Mouse (Mus musculus): ENCODE measurements around the gene March7. TPM values are rescaled to one million over a fixed set of nuclear protein-coding genes. Genes with fewer than 3 reads are reported as not detected.

March7 gene
- polyA plus RNA-seq (2012; rRNA removed), result 9.9 and 12.1 TPM in 2 replicates
- 19.1 and 19.9 TPM in 2 replicates for polyA plus RNA-seq (2014; fragmentation: Nextera tagmentation; extraction: Ambion mirVana)

GRCm38 (mm10) chr2:60209703-60210651, at the start of gene March7, which contains the start of gene Baz2b:
Gene March7, plus strand, starts transcription at chr2:60209887.
Gene Baz2b, minus strand, starts transcription at chr2:60209839.
- peaks cover 16 to 30% of the 10 kb centered on the region in 2 experiments for H3K4me1 ChIP-seq (replicated peaks; ENCODE audit: control insufficient read depth in 2 of 2, insufficient read depth in 2 of 2, low read length in 1 of 2)
- DNase-seq (ENCODE audit: low read depth in 3 of 3, low spot score in 3 of 3) (peak; percentile 79 to 81 (median 80)), ATAC-seq (ENCODE audit: insufficient read depth) (peak; percentile 93)
- H3K4me3 ChIP-seq (ENCODE audit: insufficient read depth in 1 of 2, low read depth in 2 of 2, low read length in 2 of 2), result peak within 1 kb of the TSS; percentile 80 to 96
- peak within 1 kb of the TSS; percentile 70 for H3K27ac ChIP-seq
- peak within 1 kb of the TSS; percentile 88 for H3K4me2 ChIP-seq (ENCODE audit: low read depth)
- WGBS (ENCODE audit: insufficient replicate concordance), result 0% methylated on average over 92 of the region's 109 CpGs
- no peaks in the 10 kb centered on the region for H3K9me3 ChIP-seq (ENCODE audit: control insufficient read depth, low read length)
- peaks cover 8% of the 10 kb centered on the region for H3K36me3 ChIP-seq (replicated peaks; ENCODE audit: control insufficient read depth, insufficient read depth, low read depth)
- H3K9ac ChIP-seq (replicated peaks), result peak within 1 kb of the TSS; percentile 95
- no peaks in the 10 kb centered on the region for H3K27me3 ChIP-seq (ENCODE audit: control insufficient read depth, insufficient read depth, low read length)
- peak; percentile 52 for TF ChIP-seq CTCF (IDR thresholded peaks at IDR 0.05; ENCODE audit: low read depth)
- peak; percentile 50; the same call in 1 of the 2 replicates for TF ChIP-seq EP300 (IDR thresholded peaks at IDR 0.05; ENCODE audit: low read depth)

- H3K27ac ChIP-seq, result no peak overlapping the region; the same call in none of the 2 replicates
- no peak overlapping the region for H3K9ac ChIP-seq (replicated peaks)
- TF ChIP-seq CTCF (IDR thresholded peaks at IDR 0.05; ENCODE audit: low read depth) (no peak), EP300 (IDR thresholded peaks at IDR 0.05; ENCODE audit: low read depth) (peak; percentile 84)
- WGBS (ENCODE audit: insufficient replicate concordance), result 23% methylated on average over 2 of the region's 2 CpGs
- no peaks in the 10 kb centered on the region for H3K27me3 ChIP-seq (ENCODE audit: control insufficient read depth, insufficient read depth, low read length)
- ATAC-seq (ENCODE audit: insufficient read depth) (peak; percentile 94), DNase-seq (ENCODE audit: low read depth in 3 of 3, low spot score in 3 of 3) (peak in 2 of 3 experiments; percentile 68 to 69)
- no peaks in the 10 kb centered on the region for H3K36me3 ChIP-seq (replicated peaks; ENCODE audit: control insufficient read depth, insufficient read depth, low read depth)
- H3K9me3 ChIP-seq (ENCODE audit: control insufficient read depth, low read length), result no peaks in the 10 kb centered on the region
- H3K4me2 ChIP-seq (ENCODE audit: low read depth), result peak overlapping the region; percentile 32
- H3K4me1 ChIP-seq (replicated peaks; ENCODE audit: control insufficient read depth in 2 of 2, insufficient read depth in 2 of 2, low read length in 1 of 2), result peaks cover 10 to 14% of the 10 kb centered on the region in 2 experiments
- no peak overlapping the region for H3K4me3 ChIP-seq (ENCODE audit: insufficient read depth in 1 of 2, low read depth in 2 of 2, low read length in 2 of 2)
These were observed 45.9 kb upstream of the March7 start for GRCm38 (mm10) chr2:60163744-60164143.

GRCm38 (mm10) chr2:60165679-60166078, 44.0 kb upstream of the March7 start:
- no peaks in the 10 kb centered on the region for H3K36me3 ChIP-seq (replicated peaks; ENCODE audit: control insufficient read depth, insufficient read depth, low read depth)

GRCm38 (mm10) chr2:60166878-60167277, 42.8 kb upstream of the March7 start:
- no peaks in the 10 kb centered on the region for H3K36me3 ChIP-seq (replicated peaks; ENCODE audit: control insufficient read depth, insufficient read depth, low read depth)
- H3K27ac ChIP-seq, result no peak overlapping the region
- peaks cover 10 to 14% of the 10 kb centered on the region in 2 experiments for H3K4me1 ChIP-seq (replicated peaks; ENCODE audit: control insufficient read depth in 2 of 2, insufficient read depth in 2 of 2, low read length in 1 of 2)
- no peak overlapping the region for H3K4me2 ChIP-seq (ENCODE audit: low read depth)
- no peak for DNase-seq (ENCODE audit: low read depth in 3 of 3, low spot score in 3 of 3)
- no peak for TF ChIP-seq CTCF (IDR thresholded peaks at IDR 0.05; ENCODE audit: low read depth)
- no peak overlapping the region for H3K4me3 ChIP-seq (ENCODE audit: insufficient read depth in 1 of 2, low read depth in 2 of 2, low read length in 2 of 2)
- 83% methylated on average over 4 of the region's 4 CpGs for WGBS (ENCODE audit: insufficient replicate concordance)
- H3K27me3 ChIP-seq (ENCODE audit: control insufficient read depth, insufficient read depth, low read length), result no peaks in the 10 kb centered on the region
- H3K9ac ChIP-seq (replicated peaks), result no peak overlapping the region
- no peak for ATAC-seq (ENCODE audit: insufficient read depth)
- H3K9me3 ChIP-seq (ENCODE audit: control insufficient read depth, low read length), result no peaks in the 10 kb centered on the region

More at GRCm38 (mm10) chr2:60165679-60166078, 44.0 kb upstream of the March7 start:
- Histone ChIP-seq H3K4me3 (ENCODE audit: insufficient read depth in 1 of 2, low read depth in 2 of 2, low read length in 2 of 2) (no peak overlapping the region), H3K27ac (no peak overlapping the region), H3K27me3 (ENCODE audit: control insufficient read depth, insufficient read depth, low read length) (no peaks in the 10 kb centered on the region), H3K9ac (replicated peaks) (no peak overlapping the region), H3K4me1 (replicated peaks; ENCODE audit: control insufficient read depth in 2 of 2, insufficient read depth in 2 of 2, low read length in 1 of 2) (peaks cover 10 to 14% of the 10 kb centered on the region in 2 experiments), H3K4me2 (ENCODE audit: low read depth) (no peak overlapping the region), H3K9me3 (ENCODE audit: control insufficient read depth, low read length) (no peaks in the 10 kb centered on the region)
- no peak for TF ChIP-seq CTCF (IDR thresholded peaks at IDR 0.05; ENCODE audit: low read depth)
- no peak for TF ChIP-seq EP300 (IDR thresholded peaks at IDR 0.05; ENCODE audit: low read depth)
- DNase-seq (ENCODE audit: low read depth in 3 of 3, low spot score in 3 of 3) (no peak), ATAC-seq (ENCODE audit: insufficient read depth) (no peak)
- 82% methylated on average over 11 of the region's 11 CpGs for WGBS (ENCODE audit: insufficient replicate concordance)
